Mouse (Mus musculus) E14TG2a.4 (cell line): ENCODE data around the gene Dab2.

Experiments used
- CTCF ChIP-seq: conservative IDR thresholded peaks from 2 replicates; pipeline ENCODE4 v1.5.1; 2014; ENCODE audit warnings: low read length
- NANOG ChIP-seq: IDR thresholded peaks from 2 replicates; pipeline ENCODE4 v1.6.1; 2014; ENCODE audit warnings: borderline replicate concordance, low read length, mixed read lengths
- POU5F1 ChIP-seq: IDR thresholded peaks from 2 replicates; pipeline ENCODE4 v1.6.1; 2014; ENCODE audit warnings: low read length, borderline replicate concordance

DNA sequence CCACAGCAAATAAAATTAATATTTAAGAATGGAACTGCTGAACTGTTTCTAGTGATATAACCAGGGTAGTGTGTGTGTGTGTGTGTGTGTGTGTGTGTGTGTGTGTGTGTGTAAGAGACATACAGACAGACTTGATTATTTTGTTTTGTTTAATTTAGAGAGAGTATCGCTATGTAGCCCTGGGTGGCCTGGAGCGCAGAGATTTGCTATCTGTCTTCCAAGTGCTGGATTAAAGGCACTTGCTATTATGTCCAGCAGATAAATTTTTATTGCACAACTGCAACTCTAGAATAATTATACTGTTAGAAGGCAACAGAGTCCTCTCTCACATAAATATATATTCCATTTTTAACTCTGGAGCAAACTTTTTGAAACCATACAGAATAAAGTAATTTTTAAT is 102.8 kb downstream of the Dab2 start:
- TF ChIP-seq CTCF, result no peak
- no peak for TF ChIP-seq NANOG
- no peak for TF ChIP-seq POU5F1
